ENCODE assay signal across 10 mouse cellular contexts in genomic region chr9:106351178-106351577, GRCm38 (mm10). TPM values are rescaled to one million over a fixed set of nuclear protein-coding genes. Genes with fewer than 3 reads are reported as not detected.
DNase-seq lines count a peak whose midpoint lies in the region; ATAC-seq and TF ChIP-seq lines count a peak whose summit lies in the region.
"Had no signal": no experiment of that assay in that cellular context is flagged by ENCODE, and none has a peak within 500 bp of the region (broad histone marks: within the 10 kb centered on the region; RNA-seq: fewer than 3 reads in every experiment).

No protein-coding gene starts in this region.

- 56% methylated on average over 6 of the region's 6 CpGs for WGBS in intestine, embryonic 15.5 days
- WGBS in intestine, embryonic 16.5 days = 65% methylated on average over 6 of the region's 6 CpGs
- 70% methylated on average over 6 of the region's 6 CpGs for whole genome bisulfite sequencing in embryonic facial prominence, embryonic 11.5 days
- 75% methylated on average over 6 of the region's 6 CpGs for WGBS in thymus, adult 2 months

- H3K4me2 ChIP-seq in intestine, embryonic 15.5 days (replicated peaks) = no peak overlapping the region
- H3K4me2 ChIP-seq in intestine, embryonic 16.5 days (ENCODE audit: low read depth, low read length) = no peak overlapping the region
- H3K4me2 ChIP-seq in embryonic facial prominence, embryonic 11.5 days (ENCODE audit: low read depth, low read length) = no peak overlapping the region

- H3K36me3 ChIP-seq in intestine, embryonic 15.5 days = no peaks in the 10 kb centered on the region
- H3K36me3 ChIP-seq in intestine, embryonic 16.5 days (ENCODE audit: control insufficient read depth, insufficient read depth, low read length) = no peaks in the 10 kb centered on the region
- no peaks in the 10 kb centered on the region for H3K36me3 ChIP-seq in embryonic facial prominence, embryonic 11.5 days (replicated peaks; ENCODE audit: control insufficient read depth, insufficient read depth, low read depth, low read length)
- H3K36me3 ChIP-seq in thymus, adult 2 months (ENCODE audit: control insufficient read depth, insufficient read depth, low read length) = no peaks in the 10 kb centered on the region

- 0 out of 2 replicates have a peak, but pooled peaks have one; percentile 30 for ATAC-seq in intestine, embryonic 15.5 days
- no peak for ATAC-seq in intestine, embryonic 16.5 days
- ATAC-seq in embryonic facial prominence, embryonic 11.5 days (replicated peaks; ENCODE audit: insufficient number of reproducible peaks, low FRiP score, low TSS enrichment, low read depth) = no peak
- ATAC-seq in megakaryocyte-erythroid progenitor cell, adult 5-6 weeks (replicated peaks; ENCODE audit: low FRiP score, low TSS enrichment, poor library complexity, severe bottlenecking) = 0 out of 2 replicates have a peak, but pooled peaks have one; percentile 29

- peak; percentile 54 for DNase-seq in retina, postnatal 1 day
- no peak for DNase-seq in retina, embryonic 14.5 days (ENCODE audit: low spot score)
- DNase-seq in embryonic facial prominence, embryonic 11.5 days (ENCODE audit: low spot score) = no peak
- DNase-seq in thymus, adult 2 months = no peak
- no peak for DNase-seq in layer of hippocampus, postnatal 10 days (ENCODE audit: low spot score in 2 of 2)
- DNase-seq: lung, adult 18-20 months; right cerebral cortex, postnatal 14 days had no signal

- H3K27ac ChIP-seq in intestine, embryonic 15.5 days = no peak overlapping the region
- no peak overlapping the region for H3K27ac ChIP-seq in intestine, embryonic 16.5 days (ENCODE audit: low read length)
- 0 out of 2 replicates have a peak overlapping the region, but pooled peaks have one; percentile 13 for H3K27ac ChIP-seq in embryonic facial prominence, embryonic 11.5 days (replicated peaks; ENCODE audit: low read depth, low read length)
- no peak overlapping the region for H3K27ac ChIP-seq in thymus, adult 2 months (ENCODE audit: control insufficient read depth, insufficient read depth, low read length)

- H3K9ac ChIP-seq in intestine, embryonic 15.5 days = no peak overlapping the region
- H3K9ac ChIP-seq in intestine, embryonic 16.5 days (ENCODE audit: low read depth, low read length) = no peak overlapping the region
- H3K9ac ChIP-seq in embryonic facial prominence, embryonic 11.5 days (replicated peaks; ENCODE audit: low read length) = no peak overlapping the region

- no peaks in the 10 kb centered on the region for H3K27me3 ChIP-seq in intestine, embryonic 15.5 days (replicated peaks)
- H3K27me3 ChIP-seq in intestine, embryonic 16.5 days (replicated peaks; ENCODE audit: control insufficient read depth, insufficient read depth, low read length) = no peaks in the 10 kb centered on the region
- H3K27me3 ChIP-seq in embryonic facial prominence, embryonic 11.5 days (ENCODE audit: control insufficient read depth, insufficient read depth, low read length) = no peaks in the 10 kb centered on the region
- no peaks in the 10 kb centered on the region for H3K27me3 ChIP-seq in thymus, adult 2 months (ENCODE audit: control insufficient read depth, insufficient read depth, low read length)

- no peak for TF ChIP-seq CTCF in thymus, adult 2 months (IDR thresholded peaks at IDR 0.05; ENCODE audit: borderline replicate concordance, control insufficient read depth, extremely low read depth, insufficient read depth, low read length, poor library complexity)

- H3K4me3 ChIP-seq in intestine, embryonic 15.5 days (replicated peaks) = no peak overlapping the region
- no peak overlapping the region for H3K4me3 ChIP-seq in intestine, embryonic 16.5 days (ENCODE audit: low read length)
- H3K4me3 ChIP-seq in embryonic facial prominence, embryonic 11.5 days (ENCODE audit: low read depth, low read length) = no peak overlapping the region
- H3K4me3 ChIP-seq in thymus, adult 2 months (ENCODE audit: control insufficient read depth, insufficient read depth, low read length) = no peak overlapping the region

- no peak for TF ChIP-seq POLR2A in thymus, adult 2 months (IDR thresholded peaks at IDR 0.05; ENCODE audit: control insufficient read depth, extremely low read depth, insufficient read depth, low read length, poor library complexity)

- H3K4me1 ChIP-seq in intestine, embryonic 15.5 days (replicated peaks) = peaks cover 21% of the 10 kb centered on the region
- H3K4me1 ChIP-seq in intestine, embryonic 16.5 days (ENCODE audit: control insufficient read depth, insufficient read depth, low read length) = peaks cover 8% of the 10 kb centered on the region
- peaks cover 21% of the 10 kb centered on the region for H3K4me1 ChIP-seq in embryonic facial prominence, embryonic 11.5 days (ENCODE audit: control insufficient read depth, insufficient read depth, low read length)
- H3K4me1 ChIP-seq in thymus, adult 2 months (replicated peaks; ENCODE audit: control insufficient read depth, insufficient read depth, low read length) = no peaks in the 10 kb centered on the region

- no peaks in the 10 kb centered on the region for H3K9me3 ChIP-seq in intestine, embryonic 15.5 days
- no peaks in the 10 kb centered on the region for H3K9me3 ChIP-seq in intestine, embryonic 16.5 days (ENCODE audit: control insufficient read depth, low read length)
- no peaks in the 10 kb centered on the region for H3K9me3 ChIP-seq in embryonic facial prominence, embryonic 11.5 days (replicated peaks; ENCODE audit: control insufficient read depth, low read length)

RNA-seq across cellular contexts. Expression of gene Dusp7, which starts 17.3 kb away (rescaled TPM):
- 10.0 and 10.3 TPM in 2 replicates for polyA plus RNA-seq in intestine, embryonic 15.5 days (2015; fragmentation: Nextera tagmentation; extraction: Ambion mirVana)
- 4.8 and 6.3 TPM in 2 replicates for polyA plus RNA-seq in intestine, embryonic 16.5 days (2015; fragmentation: Nextera tagmentation; extraction: Ambion mirVana)
- polyA plus RNA-seq in embryonic facial prominence, embryonic 11.5 days (2014; fragmentation: Nextera tagmentation; extraction: Ambion mirVana) = 52.2 and 55.1 TPM in 2 replicates
- total RNA-seq in megakaryocyte-erythroid progenitor cell, adult 5-6 weeks (2014; fragmentation: Nextera tagmentation) = 19.0 and 22.9 TPM in 2 replicates
- total RNA-seq in megakaryocyte-erythroid progenitor cell, adult 5-6 weeks (2017) = 3.2 and 7.2 TPM in 2 replicates
- polyA plus RNA-seq in thymus, adult 2 months (2012; rRNA removed) = 75.3 and 86.0 TPM in 2 replicates
- total RNA-seq in layer of hippocampus, postnatal 10 days (2021) = 10 to 100 TPM; 58.7 to 64.2 TPM

Comparison
In these comparisons a context has a peak if more than half of its experiments do, and no peak if none do; other contexts are left out.
1. ATAC-seq: peak in intestine, embryonic 15.5 days (single experiment) and megakaryocyte-erythroid progenitor cell, adult 5-6 weeks (single experiment); none in intestine, embryonic 16.5 days (single experiment) and embryonic facial prominence, embryonic 11.5 days (single experiment).